Mouse (Mus musculus) heart, postnatal 0 days (tissue): ENCODE data around the gene Ethe1. TPM values are rescaled to one million over a fixed set of nuclear protein-coding genes. Genes with fewer than 3 reads are reported as not detected.

Experiments used
- ATAC-seq: fragments of 200-750 bp; cut with Nextera tagmentation; 2 replicates; pipeline ENCODE4 v1.8.0; 2017; ENCODE audit warnings: low read depth, moderate number of reproducible peaks, moderate library complexity; ENCODE audit not compliant: insufficient read depth
- DNase-seq: peaks from one replicate; pipeline ENCODE4 v3.0.0-alpha.2; 2016; ENCODE audit warnings: low spot score
- H3K27ac ChIP-seq: fragments of 300-500 bp; sonication (generic); 2 replicates; pipeline ENCODE4 v1.5.1; 2014; ENCODE audit warnings: low read depth, mild to moderate bottlenecking
- H3K27me3 ChIP-seq: fragments of 300-500 bp; sonication (generic); 2 replicates; pipeline ENCODE4 v1.6.1; 2014; ENCODE audit warnings: low read length, mixed read lengths; ENCODE audit not compliant: control insufficient read depth, insufficient read depth
- H3K36me3 ChIP-seq: fragments of 300-500 bp; sonication (generic); replicated peaks from 2 replicates; pipeline ENCODE4 v1.6.1; 2014; ENCODE audit warnings: low read length, mixed read lengths; ENCODE audit not compliant: control insufficient read depth, insufficient read depth
- H3K4me1 ChIP-seq: fragments of 300-500 bp; sonication (generic); 2 replicates; pipeline ENCODE4 v1.6.1; 2014; ENCODE audit warnings: antibody characterized with exemption; ENCODE audit not compliant: control insufficient read depth, insufficient read depth
- H3K4me2 ChIP-seq: fragments of 300-500 bp; sonication (generic); 2 replicates; pipeline ENCODE4 v1.6.1; 2014; ENCODE audit warnings: low read depth, mild to moderate bottlenecking, low read length, moderate library complexity
- H3K4me3 ChIP-seq: fragments of 300-500 bp; sonication (generic); 2 replicates; pipeline ENCODE4 v1.5.1; 2014; ENCODE audit warnings: low read depth, low read length
- H3K9ac ChIP-seq: fragments of 300-500 bp; sonication (generic); replicated peaks from 2 replicates; pipeline ENCODE4 v1.6.1; 2014; ENCODE audit warnings: low read depth, low read length, mixed read lengths
- H3K9me3 ChIP-seq: fragments of 300-500 bp; sonication (generic); replicated peaks from 2 replicates; pipeline ENCODE4 v1.6.1; 2016; ENCODE audit warnings: low read length; ENCODE audit not compliant: control insufficient read depth
- CTCF ChIP-seq: IDR thresholded peaks from 2 replicates; pipeline ENCODE4 v1.5.1; 2016; ENCODE audit warnings: antibody characterized with exemption, control low read depth, low read depth
- EP300 ChIP-seq: IDR thresholded peaks from 2 replicates; pipeline ENCODE4 v1.6.1; 2016; ENCODE audit warnings: antibody characterized with exemption, low read depth
- WGBS: fragments of 180-500 bp; shearing (Covaris S2); extraction: QIAGEN DNeasy Blood & Tissue Kit; methylation state at CpG from one replicate; pipeline ENCODE4 v1.1.7; 2014; 5-methylcytosine and 5-hydroxymethylcytosine counted together
- polyA plus RNA-seq: library from polyadenylated mRNA; unstranded; fragments of >200 nt; fragmentation: Nextera tagmentation; extraction: Ambion mirVana; gene quantifications from 2 replicates; pipeline ENCODE4 v1.2.1, GENCODE M21; 2015
- total RNA-seq: library from RNA; depleted of rRNA; stranded (reverse); fragments of >200 nt; gene quantifications from 2 replicates; pipeline ENCODE4 v1.2.3, GENCODE M21; 2014; ENCODE audit warnings: low replicate concordance

Gene Ethe1
- total and polyA plus RNA-seq, 2 experiments from 2014 or later: 21.5 to 42.2 TPM

GRCm38 (mm10) chr7:24608561-24608960 is 21.2 kb downstream of the Ethe1 start:
- WGBS: 72% methylated on average over 8 of the region's 8 CpGs
- peaks cover 43% of the 10 kb centered on the region for H3K27me3 ChIP-seq
- TF ChIP-seq CTCF (no peak), EP300 (no peak)
- H3K4me1 ChIP-seq: peaks cover 3% of the 10 kb centered on the region; the same call in 1 of the 2 replicates
- peak overlapping the region; percentile 2; the same call in 1 of the 2 replicates for H3K4me3 ChIP-seq
- no peak for ATAC-seq
- H3K36me3 ChIP-seq: no peaks in the 10 kb centered on the region; the same call in 1 of the 2 replicates
- no peaks in the 10 kb centered on the region for H3K9me3 ChIP-seq
- no peak overlapping the region for H3K4me2 ChIP-seq
- H3K27ac ChIP-seq: no peak overlapping the region
- no peak for DNase-seq
- no peak overlapping the region for H3K9ac ChIP-seq

DNA sequence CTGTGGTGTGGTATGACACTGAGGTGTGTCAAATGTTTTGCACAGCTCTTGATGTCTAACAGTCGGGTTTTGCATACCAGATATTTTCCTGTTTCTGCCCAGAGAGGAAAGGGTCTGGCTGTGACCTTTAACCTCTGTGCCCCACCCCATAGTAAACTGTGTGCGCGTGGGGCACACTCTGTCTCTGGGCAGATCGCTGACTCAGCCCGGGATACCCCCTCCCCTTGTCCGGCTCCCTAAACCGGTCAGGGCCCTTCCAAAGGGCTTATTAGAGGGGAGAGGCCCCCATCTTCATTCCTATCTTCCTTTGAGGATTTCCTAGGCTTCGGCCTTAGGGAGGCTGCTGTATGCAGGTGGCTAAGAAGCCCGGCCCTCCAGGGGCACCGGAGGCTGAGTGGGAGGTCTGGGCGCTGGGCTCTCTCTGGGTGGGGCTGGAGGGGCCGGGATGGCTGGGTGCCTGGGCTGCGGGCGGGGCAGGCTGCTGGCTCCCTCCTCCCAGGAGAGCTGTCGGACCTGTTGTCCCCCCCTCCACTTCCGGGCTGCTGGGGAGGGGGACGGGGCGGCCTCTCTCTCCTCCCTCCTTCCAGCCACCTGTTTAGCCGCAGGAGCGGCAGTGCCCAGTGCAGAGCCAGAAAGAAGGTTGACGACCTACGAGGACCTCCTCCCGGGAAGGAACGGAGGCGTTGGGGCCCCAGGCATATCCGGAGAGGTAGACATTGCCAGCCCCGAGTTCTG is 23.0 kb downstream of the Ethe1 start, which contains the start of gene Phldb3:
Gene Phldb3 (plus strand): TSS at position 620 of the 735 bp plus-strand sequence.
- H3K9ac ChIP-seq: no peak within 1 kb of the TSS
- no peak within 1 kb of the TSS for H3K27ac ChIP-seq
- H3K4me1 ChIP-seq: peaks cover 3% of the 10 kb centered on the region; the same call in 1 of the 2 replicates
- TF ChIP-seq CTCF (no peak), EP300 (no peak)
- DNase-seq (no peak), ATAC-seq (no peak)
- 6% methylated on average over 27 of the region's 27 CpGs for WGBS
- H3K4me3 ChIP-seq: peak within 1 kb of the TSS; percentile 47
- H3K9me3 ChIP-seq: no peaks in the 10 kb centered on the region
- peaks cover 49% of the 10 kb centered on the region for H3K27me3 ChIP-seq
- peak within 1 kb of the TSS; percentile 58 for H3K4me2 ChIP-seq
- H3K36me3 ChIP-seq: no peaks in the 10 kb centered on the region

- no peaks in the 10 kb centered on the region for H3K36me3 ChIP-seq
- no peak overlapping the region for H3K9ac ChIP-seq
- no peaks in the 10 kb centered on the region for H3K9me3 ChIP-seq
- peaks cover 49% of the 10 kb centered on the region for H3K27me3 ChIP-seq
- WGBS: 1% methylated on average over 36 of the region's 36 CpGs
- TF ChIP-seq CTCF: no peak
- no peak for TF ChIP-seq EP300
- no peak overlapping the region for H3K27ac ChIP-seq
- peak; percentile 74 for ATAC-seq
- peak; percentile 46 for DNase-seq
- peak overlapping the region; percentile 58 for H3K4me2 ChIP-seq
- H3K4me3 ChIP-seq: peak overlapping the region; percentile 47
- H3K4me1 ChIP-seq: peaks cover 3% of the 10 kb centered on the region; the same call in 1 of the 2 replicates
Measured at GRCm38 (mm10) chr7:24610879-24611494, 23.6 kb downstream of the Ethe1 start.

DNA sequence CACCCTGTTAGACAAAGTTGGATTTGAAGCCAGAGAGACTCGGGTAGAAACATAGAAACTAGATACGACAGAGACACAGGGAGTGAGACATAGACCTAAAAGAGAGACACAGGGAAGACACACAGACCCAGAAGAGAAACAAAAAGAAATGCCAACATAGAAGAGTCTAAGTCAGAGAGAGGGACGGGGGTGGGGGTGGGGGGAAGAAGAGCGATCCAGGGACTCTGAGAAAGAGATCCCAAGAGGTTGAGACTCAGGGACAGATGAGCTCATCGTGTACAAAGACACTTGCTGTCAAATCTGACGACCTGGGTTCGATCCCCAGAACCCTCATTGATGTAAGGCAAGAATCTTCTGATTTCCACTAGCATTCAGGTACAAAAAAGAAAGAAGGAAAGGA is 24.4 kb downstream of the Ethe1 start:
- WGBS: 10% methylated on average over 7 of the region's 7 CpGs
- peaks cover 49% of the 10 kb centered on the region for H3K27me3 ChIP-seq

DNA sequence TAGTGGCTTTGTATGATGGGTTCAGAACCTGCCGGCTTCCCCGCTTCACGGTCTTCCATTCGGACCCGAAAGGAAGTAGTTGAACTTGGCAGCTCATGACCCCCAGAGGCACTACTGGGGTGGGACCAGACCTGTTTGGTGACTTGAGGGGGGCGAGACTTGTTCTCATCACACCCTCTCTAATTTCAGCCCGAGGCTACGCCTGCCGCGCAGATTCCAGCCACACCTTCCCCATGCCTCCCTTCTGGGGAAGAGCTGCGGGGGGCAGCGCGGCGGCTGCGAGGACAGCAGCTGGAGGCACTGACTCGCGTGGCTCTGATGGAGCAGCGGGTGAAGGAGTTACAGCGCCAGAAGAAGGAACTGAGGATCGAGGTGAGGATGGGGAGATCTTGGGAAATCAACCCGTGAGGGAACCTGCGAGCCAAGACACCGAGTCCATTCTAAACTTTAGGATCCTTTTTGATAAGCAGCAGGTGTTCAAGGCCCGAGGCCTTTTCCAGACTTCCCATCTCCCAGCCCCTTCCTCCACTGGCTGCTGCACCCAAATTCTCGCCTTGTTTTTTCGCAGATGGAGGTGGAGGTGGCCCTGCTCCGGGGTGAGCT is 25.1 kb downstream of the Ethe1 start:
- H3K4me2 ChIP-seq: peak overlapping the region; percentile 8; the same call in 1 of the 2 replicates
- H3K4me1 ChIP-seq: peaks cover 3% of the 10 kb centered on the region; the same call in 1 of the 2 replicates
- WGBS: 7% methylated on average over 27 of the region's 27 CpGs
- no peak for DNase-seq
- no peak overlapping the region for H3K9ac ChIP-seq
- TF ChIP-seq CTCF: no peak
- TF ChIP-seq EP300: no peak
- no peak overlapping the region for H3K27ac ChIP-seq
- peak overlapping the region; percentile 7 for H3K4me3 ChIP-seq
- peaks cover 49% of the 10 kb centered on the region for H3K27me3 ChIP-seq
- H3K36me3 ChIP-seq: no peaks in the 10 kb centered on the region
- H3K9me3 ChIP-seq: no peaks in the 10 kb centered on the region
- no peak for ATAC-seq

More for the DNA sequence above, 24.4 kb downstream of the Ethe1 start:
- no peaks in the 10 kb centered on the region for H3K9me3 ChIP-seq
- H3K27ac ChIP-seq: no peak overlapping the region
- peaks cover 3% of the 10 kb centered on the region; the same call in 1 of the 2 replicates for H3K4me1 ChIP-seq
- peak overlapping the region; percentile 47 for H3K4me3 ChIP-seq
- TF ChIP-seq CTCF (no peak), EP300 (no peak)
- DNase-seq: no peak
- H3K9ac ChIP-seq: no peak overlapping the region
- ATAC-seq: no peak
- H3K4me2 ChIP-seq: peak overlapping the region; percentile 58
- H3K36me3 ChIP-seq: no peaks in the 10 kb centered on the region
